Mouse (Mus musculus) erythroblast, embryonic 14.5 days (primary cell): Measurements from ENCODE around the gene Lyzl6.

Experiments
- GATA1 ChIP-seq: IDR thresholded peaks from 2 replicates; pipeline ENCODE4 v1.6.1; 2012; ENCODE audit warnings: low read length, inconsistent platforms, mixed read lengths
- TAL1 ChIP-seq: IDR thresholded peaks from 3 replicates; pipeline ENCODE4 v1.6.1; 2012; ENCODE audit warnings: low read length, inconsistent platforms, mixed read lengths

DNA sequence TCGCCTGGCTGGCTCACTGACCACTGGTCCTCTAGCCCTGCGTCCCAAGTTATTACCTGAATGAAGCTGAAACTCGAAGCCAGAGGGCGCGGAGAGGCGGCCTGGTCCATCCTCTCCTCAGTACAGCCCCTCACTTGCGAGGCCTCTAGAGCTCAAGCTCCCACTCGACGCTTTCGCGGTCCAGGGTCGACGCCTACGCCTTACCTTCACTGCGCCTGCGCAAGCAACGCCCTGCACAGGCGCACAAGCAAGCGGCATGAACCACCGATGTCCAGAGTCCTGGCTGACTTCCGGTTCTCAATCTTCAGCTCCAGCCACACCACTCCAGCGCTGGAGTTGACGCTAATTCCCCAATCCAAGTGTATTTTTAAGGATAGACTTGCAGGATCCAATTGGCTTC lies 11.2 kb downstream of the Lyzl6 start:
- no peak for TF ChIP-seq GATA1
- TF ChIP-seq TAL1: no peak
